Mouse (Mus musculus): ENCODE measurements at regions not wholly inside any gene's neighbourhood (a gene's known extent, or its start where the extent isn't known, plus 50 kb on each side); places are given as distances from the start of the nearest gene placed in this dataset.

- TF ChIP-seq CTCF (IDR thresholded peaks at IDR 0.05; ENCODE audit: borderline replicate concordance, extremely low read depth, insufficient read depth, insufficient read length), result peak; percentile 23; the same call in 1 of the 2 replicates
- TF ChIP-seq POLR2A (IDR thresholded peaks at IDR 0.05; ENCODE audit: borderline replicate concordance, extremely low read depth, insufficient read depth, insufficient read length, poor library complexity, severe bottlenecking), result no peak
Measured at GRCm38 (mm10) chr9:63875193-63875592, 117.4 kb upstream of the Smad3 start.
